Mouse (Mus musculus): ENCODE results near the gene Pop4. TPM values are rescaled to one million over a fixed set of nuclear protein-coding genes. Genes with fewer than 3 reads are reported as not detected.

The Pop4 gene
- polyA plus RNA-seq, 1 experiment from 2014 or later = 47.0 TPM

GRCm38 (mm10) chr7:38237140-38237539 is 34.1 kb downstream of the Pop4 start:
- H3K9ac ChIP-seq = no peak overlapping the region
- no peak overlapping the region for H3K4me3 ChIP-seq (replicated peaks)
- no peaks in the 10 kb centered on the region for H3K27me3 ChIP-seq (replicated peaks)
- no peak overlapping the region for H3K4me2 ChIP-seq (replicated peaks)
- H3K36me3 ChIP-seq = no peaks in the 10 kb centered on the region
- no peaks in the 10 kb centered on the region for H3K9me3 ChIP-seq
- no peak overlapping the region for H3K27ac ChIP-seq
- H3K4me1 ChIP-seq (replicated peaks) = no peaks in the 10 kb centered on the region
- ATAC-seq = peak; percentile 65

DNA sequence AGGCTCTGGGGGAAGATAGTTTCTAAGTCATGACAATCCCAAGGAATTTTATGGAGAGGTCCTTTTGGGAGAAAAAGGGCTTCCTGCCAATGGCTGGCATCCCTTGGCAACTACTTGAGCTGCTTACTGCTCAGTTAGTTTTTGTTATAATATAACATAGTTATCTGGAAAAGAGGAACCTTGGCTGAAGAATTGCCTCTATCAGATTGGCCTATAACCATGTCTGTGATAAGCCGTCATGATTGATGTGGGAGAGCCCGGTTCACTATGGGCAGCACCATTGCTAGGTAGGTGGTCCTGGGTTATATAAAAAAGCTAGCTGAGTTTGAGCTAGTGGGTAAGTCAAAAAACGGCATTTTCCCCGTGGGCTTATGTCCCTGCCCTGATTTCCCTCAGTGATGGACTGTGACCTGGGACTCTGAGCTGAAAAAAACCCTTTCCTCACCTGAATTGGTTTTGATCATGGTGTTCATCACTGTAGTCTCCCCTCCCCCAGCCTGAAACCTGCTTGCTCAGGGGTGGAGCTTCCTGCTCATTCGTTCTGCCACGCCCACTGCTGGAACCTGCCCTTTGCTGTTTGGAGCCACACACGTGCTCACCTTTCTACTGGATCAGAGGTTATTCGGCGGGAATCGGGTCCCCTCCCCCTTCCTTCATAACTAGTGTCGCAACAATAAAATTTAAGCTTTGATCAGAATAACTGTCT is 34.7 kb downstream of the Pop4 start:
- H3K27me3 ChIP-seq (replicated peaks) = no peaks in the 10 kb centered on the region
- H3K27ac ChIP-seq = no peak overlapping the region
- H3K36me3 ChIP-seq = no peaks in the 10 kb centered on the region
- H3K4me3 ChIP-seq (replicated peaks) = no peak overlapping the region
- H3K4me2 ChIP-seq (replicated peaks) = no peak overlapping the region
- no peaks in the 10 kb centered on the region for H3K4me1 ChIP-seq (replicated peaks)
- 39% methylated on average over 11 of the region's 11 CpGs for WGBS
- ATAC-seq = peak; percentile 72
- no peaks in the 10 kb centered on the region for H3K9me3 ChIP-seq
- H3K9ac ChIP-seq = no peak overlapping the region

DNA sequence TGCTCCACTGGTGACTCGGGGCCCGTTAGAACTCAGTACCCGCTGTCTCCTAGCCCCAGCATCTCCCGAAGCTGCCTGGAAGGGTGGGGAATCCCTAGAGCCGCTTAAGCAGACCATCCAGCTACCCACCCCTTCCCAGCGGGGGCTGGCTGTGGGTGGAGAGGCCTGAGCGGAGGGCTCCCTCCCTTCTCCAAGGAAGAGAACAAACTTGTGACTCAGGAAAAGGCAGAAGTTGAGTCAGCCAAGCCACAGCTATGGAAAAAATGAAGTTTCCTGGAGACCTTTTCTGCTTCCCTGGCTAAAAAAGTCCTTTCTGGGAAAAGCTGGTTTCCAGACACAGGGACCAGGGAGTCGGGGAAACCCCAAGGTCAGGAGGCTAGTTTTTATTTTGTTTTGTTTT is 40.9 kb downstream of the Pop4 start:
- WGBS = 27% methylated on average over 8 of the region's 8 CpGs
- H3K27ac ChIP-seq = no peak overlapping the region
- H3K36me3 ChIP-seq = no peaks in the 10 kb centered on the region

DNA sequence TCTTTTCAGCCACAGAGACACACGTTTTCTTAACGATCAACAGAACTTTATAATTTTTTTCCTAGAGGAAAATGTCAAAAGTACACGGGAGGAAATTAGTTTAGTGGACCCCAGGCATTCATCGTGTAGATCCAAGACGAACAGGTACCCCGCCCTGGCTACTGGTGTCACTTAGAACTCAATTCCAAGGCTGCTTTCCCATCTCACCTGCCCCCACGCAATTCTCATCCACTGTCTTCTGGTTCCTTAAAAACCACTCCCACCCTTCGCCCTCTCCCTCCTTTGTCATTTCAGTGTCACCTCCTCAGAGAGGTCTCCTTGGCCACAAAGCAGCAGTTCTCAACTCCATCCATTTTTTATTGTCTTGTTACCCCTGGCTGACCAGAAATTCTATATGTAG is 42.9 kb downstream of the Pop4 start:
- H3K4me1 ChIP-seq (replicated peaks) = 0 out of 2 replicates have a peak, but pooled peaks cover 10% of the 10 kb centered on the region
- ATAC-seq = peak; percentile 4; the same call in 1 of the 2 replicates
- H3K4me3 ChIP-seq (replicated peaks) = peak overlapping the region; percentile 69
- peaks cover 9% of the 10 kb centered on the region for H3K27me3 ChIP-seq (replicated peaks)
- peak overlapping the region; percentile 88 for H3K4me2 ChIP-seq (replicated peaks)
- H3K9me3 ChIP-seq = no peaks in the 10 kb centered on the region
- peak overlapping the region; percentile 69; the same call in 1 of the 2 replicates for H3K9ac ChIP-seq
- H3K27ac ChIP-seq = no peak overlapping the region
- 25% methylated on average over 8 of the region's 8 CpGs for WGBS
- no peaks in the 10 kb centered on the region for H3K36me3 ChIP-seq

More for the DNA sequence above, 40.9 kb downstream of the Pop4 start:
- no peaks in the 10 kb centered on the region for H3K9me3 ChIP-seq
- no peak overlapping the region for H3K4me3 ChIP-seq (replicated peaks)
- H3K27me3 ChIP-seq (replicated peaks) = peaks cover 9% of the 10 kb centered on the region
- no peak for ATAC-seq
- H3K4me2 ChIP-seq (replicated peaks) = no peak overlapping the region
- 0 out of 2 replicates have a peak, but pooled peaks cover 7% of the 10 kb centered on the region for H3K4me1 ChIP-seq (replicated peaks)
- H3K9ac ChIP-seq = no peak overlapping the region

- Histone ChIP-seq H3K27ac (peak within 1 kb of the TSS; percentile 70), H3K36me3 (no peaks in the 10 kb centered on the region), H3K4me1 (replicated peaks) (0 out of 2 replicates have a peak, but pooled peaks cover 10% of the 10 kb centered on the region), H3K9me3 (no peaks in the 10 kb centered on the region), H3K9ac (peak within 1 kb of the TSS; percentile 69), H3K4me2 (replicated peaks) (peak within 1 kb of the TSS; percentile 88), H3K27me3 (replicated peaks) (peaks cover 9% of the 10 kb centered on the region), H3K4me3 (replicated peaks) (peak within 1 kb of the TSS; percentile 69)
- WGBS = under 1% methylated on average over 36 of the region's 36 CpGs
- ATAC-seq = peak; percentile 96
These were observed 43.3 kb downstream of the Pop4 start, which contains the start of gene Plekhf1 for GRCm38 (mm10) chr7:38227900-38228298. Gene Plekhf1, minus strand, starts transcription at chr7:38228016.

DNA sequence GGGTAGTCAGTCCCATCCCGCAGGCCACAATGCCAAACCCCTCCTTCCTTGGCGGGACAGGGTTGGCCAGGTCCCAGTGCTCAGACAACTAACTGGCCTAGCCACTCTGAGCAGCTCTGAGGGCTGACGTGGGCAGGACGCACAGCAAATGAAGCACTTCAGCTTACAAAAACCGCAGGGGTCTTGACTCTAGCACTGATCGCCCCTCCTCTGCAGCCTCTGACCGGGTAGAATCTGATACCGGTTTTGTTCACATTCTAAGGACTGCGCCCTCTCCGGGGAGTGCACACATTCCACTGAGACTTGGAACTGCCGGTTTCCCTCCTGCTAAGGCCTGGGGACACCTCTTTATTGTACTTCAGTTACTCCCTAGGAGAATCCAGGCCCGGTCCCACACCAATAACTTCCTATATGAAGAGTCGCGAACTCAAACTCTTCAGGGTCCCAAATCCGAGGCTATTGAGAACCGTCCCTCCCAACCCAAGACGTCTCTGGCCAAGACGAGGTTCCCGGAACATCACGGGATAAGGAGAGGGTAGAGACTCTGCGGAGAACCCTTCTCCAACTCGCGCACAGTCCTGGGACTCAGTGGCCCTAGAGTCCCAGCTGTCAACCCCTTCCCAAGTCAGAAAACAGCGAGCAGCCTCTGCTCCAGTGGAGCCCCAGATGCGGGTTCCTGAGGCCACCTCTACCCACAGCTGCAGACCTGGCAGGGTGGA is 43.9 kb downstream of the Pop4 start:
- peak overlapping the region; percentile 88 for H3K4me2 ChIP-seq (replicated peaks)

DNA sequence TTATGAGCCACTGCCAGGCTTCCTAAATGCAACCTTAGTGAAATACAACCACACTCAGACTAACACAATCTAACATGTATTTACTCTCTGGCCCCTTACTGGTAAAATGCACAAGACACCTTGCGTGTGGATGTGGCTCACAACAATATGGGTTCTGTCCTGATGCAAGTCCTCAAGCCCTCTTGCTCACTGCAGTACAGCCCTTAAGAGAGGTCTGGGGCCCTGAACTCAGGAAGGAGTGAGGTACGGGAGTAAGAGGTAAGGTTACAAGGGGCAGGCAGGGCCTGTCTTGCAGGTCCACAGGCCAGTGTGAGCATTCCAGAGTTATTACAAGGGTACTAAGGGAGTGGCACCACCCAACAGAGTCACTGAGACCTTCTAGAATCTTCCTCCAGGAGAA is 45.0 kb downstream of the Pop4 start:
- Histone ChIP-seq H3K36me3 (no peaks in the 10 kb centered on the region), H3K4me3 (replicated peaks) (no peak overlapping the region), H3K4me2 (replicated peaks) (0 out of 2 replicates have a peak overlapping the region, but pooled peaks have one; percentile 88), H3K4me1 (replicated peaks) (0 out of 2 replicates have a peak, but pooled peaks cover 10% of the 10 kb centered on the region), H3K27me3 (replicated peaks) (peaks cover 9% of the 10 kb centered on the region), H3K9ac (no peak overlapping the region), H3K27ac (no peak overlapping the region), H3K9me3 (no peaks in the 10 kb centered on the region)
- no peak for ATAC-seq
- 73% methylated on average over 2 of the region's 2 CpGs for WGBS

More for the DNA sequence above, 43.9 kb downstream of the Pop4 start:
- 1% methylated on average over 25 of the region's 25 CpGs for WGBS
- ATAC-seq = peak; percentile 59
- H3K4me1 ChIP-seq (replicated peaks) = 0 out of 2 replicates have a peak, but pooled peaks cover 10% of the 10 kb centered on the region
- H3K36me3 ChIP-seq = no peaks in the 10 kb centered on the region
- H3K9me3 ChIP-seq = no peaks in the 10 kb centered on the region
- peak overlapping the region; percentile 69 for H3K4me3 ChIP-seq (replicated peaks)
- H3K9ac ChIP-seq = peak overlapping the region; percentile 69
- H3K27me3 ChIP-seq (replicated peaks) = peaks cover 9% of the 10 kb centered on the region
- H3K27ac ChIP-seq = peak overlapping the region; percentile 70

DNA sequence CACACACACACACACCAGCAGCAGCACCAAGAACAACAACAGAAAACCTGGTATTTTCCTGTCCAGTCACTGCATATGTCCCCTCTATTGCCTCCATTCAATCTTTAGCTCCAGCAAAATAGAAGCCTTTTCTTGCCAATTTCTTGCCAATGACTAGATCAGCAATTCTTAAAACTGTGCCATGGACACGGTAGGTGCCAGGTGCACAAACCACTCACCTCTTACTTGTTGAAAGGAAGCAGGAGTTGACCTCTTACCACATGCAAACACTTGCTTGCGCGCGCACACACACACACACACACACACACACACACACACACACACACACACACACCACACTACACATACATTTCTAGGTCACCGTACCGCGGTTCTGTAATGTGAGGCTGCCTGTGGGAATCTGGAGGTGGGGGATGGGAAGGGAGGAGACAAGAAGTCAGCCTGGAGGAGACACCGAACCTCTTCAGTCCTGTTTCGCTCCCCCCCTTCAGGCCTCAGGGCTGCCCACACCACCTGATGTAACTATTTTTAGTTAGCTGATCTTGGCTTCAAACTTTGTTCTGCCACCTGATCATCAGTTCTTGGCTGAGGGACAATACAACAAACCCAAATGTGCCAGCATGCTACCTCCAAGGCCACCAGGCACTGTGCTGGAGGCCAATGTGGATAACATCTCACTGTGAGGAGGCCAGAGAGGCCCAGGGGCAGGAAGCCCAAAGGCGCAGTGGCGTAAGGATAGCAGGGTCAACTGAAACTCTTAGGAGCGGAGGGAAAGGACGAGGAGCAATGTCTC is 46.5 kb downstream of the Pop4 start:
- Histone ChIP-seq H3K9me3 (no peaks in the 10 kb centered on the region), H3K36me3 (no peaks in the 10 kb centered on the region), H3K9ac (no peak overlapping the region), H3K27me3 (replicated peaks) (peaks cover 4% of the 10 kb centered on the region; the same call in 1 of the 2 replicates), H3K4me2 (replicated peaks) (no peak overlapping the region), H3K27ac (no peak overlapping the region), H3K4me3 (replicated peaks) (no peak overlapping the region), H3K4me1 (replicated peaks) (0 out of 2 replicates have a peak, but pooled peaks cover 10% of the 10 kb centered on the region)
- WGBS = 79% methylated on average over 13 of the region's 13 CpGs
- no peak for ATAC-seq

DNA sequence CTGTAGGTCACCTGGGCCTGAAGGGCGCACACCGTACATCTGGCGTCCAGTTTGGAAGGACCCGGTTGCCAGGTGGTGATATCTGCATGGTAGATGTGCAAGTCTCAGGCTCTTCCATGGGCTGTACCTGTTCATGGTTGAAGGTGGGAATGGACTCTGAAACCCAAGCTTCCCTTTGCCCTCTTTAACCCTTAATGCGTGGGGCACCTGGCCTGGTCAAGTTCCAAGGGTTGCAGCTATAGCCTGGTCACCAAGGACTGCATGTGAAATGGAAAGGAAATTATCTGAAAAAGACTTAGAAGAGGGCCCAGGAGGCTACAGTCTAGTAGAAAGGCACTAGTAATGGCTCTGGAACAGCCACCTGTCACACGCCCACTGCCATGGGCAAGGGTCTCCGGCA is 50.4 kb downstream of the Pop4 start:
- WGBS = 95% methylated on average over 7 of the region's 7 CpGs

GRCm38 (mm10) chr7:38219526-38219925 is 51.7 kb downstream of the Pop4 start:
- Histone ChIP-seq H3K27me3 (replicated peaks) (no peaks in the 10 kb centered on the region), H3K4me3 (replicated peaks) (no peak overlapping the region), H3K9me3 (no peaks in the 10 kb centered on the region), H3K4me1 (replicated peaks) (no peaks in the 10 kb centered on the region), H3K9ac (no peak overlapping the region), H3K27ac (no peak overlapping the region), H3K4me2 (replicated peaks) (no peak overlapping the region), H3K36me3 (no peaks in the 10 kb centered on the region)
- no peak for ATAC-seq
- 85% methylated on average over 4 of the region's 4 CpGs for WGBS

More for the DNA sequence above, 50.4 kb downstream of the Pop4 start:
- Histone ChIP-seq H3K4me1 (replicated peaks) (0 out of 2 replicates have a peak, but pooled peaks cover 3% of the 10 kb centered on the region), H3K9me3 (no peaks in the 10 kb centered on the region), H3K4me2 (replicated peaks) (no peak overlapping the region), H3K4me3 (replicated peaks) (no peak overlapping the region), H3K9ac (no peak overlapping the region), H3K36me3 (no peaks in the 10 kb centered on the region), H3K27me3 (replicated peaks) (no peaks in the 10 kb centered on the region), H3K27ac (no peak overlapping the region)
- no peak for ATAC-seq

- Histone ChIP-seq H3K4me2 (replicated peaks) (no peak overlapping the region), H3K4me1 (replicated peaks) (no peaks in the 10 kb centered on the region), H3K4me3 (replicated peaks) (no peak overlapping the region), H3K27ac (no peak overlapping the region), H3K27me3 (replicated peaks) (no peaks in the 10 kb centered on the region), H3K9ac (no peak overlapping the region), H3K9me3 (no peaks in the 10 kb centered on the region), H3K36me3 (no peaks in the 10 kb centered on the region)
- WGBS = 81% methylated on average over 8 of the region's 8 CpGs
- no peak for ATAC-seq
These were observed 52.4 kb downstream of the Pop4 start for GRCm38 (mm10) chr7:38218631-38219367.

All from intestine, embryonic 15.5 days (tissue).